Mouse (Mus musculus) heart, embryonic 11.5 days (tissue): ENCODE data around the gene 1810010H24Rik. TPM values are rescaled to one million over a fixed set of nuclear protein-coding genes. Genes with fewer than 3 reads are reported as not detected.
"Not testable (repeated sequence)": the region's sequence is repeated elsewhere in the genome, so short reads cannot be mapped to it uniquely, and the experiment has no call there.

Source experiments
- ATAC-seq: fragments of 200-750 bp; cut with Nextera tagmentation; replicated peaks from 2 replicates; pipeline ENCODE4 v1.8.0; 2017; ENCODE audit warnings: moderate library complexity; ENCODE audit not compliant: insufficient number of reproducible peaks, low FRiP score, low TSS enrichment
- H3K27ac ChIP-seq: fragments of 300-500 bp; sonication (generic); 2 replicates; pipeline ENCODE4 v1.5.1; 2014; ENCODE audit warnings: mild to moderate bottlenecking, low read depth, low read length
- H3K27me3 ChIP-seq: fragments of 300-500 bp; sonication (generic); 2 replicates; pipeline ENCODE4 v1.6.1; 2014; ENCODE audit warnings: mild to moderate bottlenecking, low read length, mixed read lengths; ENCODE audit not compliant: control insufficient read depth, insufficient read depth
- H3K36me3 ChIP-seq: fragments of 300-500 bp; sonication (generic); 2 replicates; pipeline ENCODE4 v1.6.1; 2014; ENCODE audit warnings: mild to moderate bottlenecking, low read length, moderate library complexity, mixed read lengths; ENCODE audit not compliant: control insufficient read depth, insufficient read depth
- H3K4me1 ChIP-seq: fragments of 300-500 bp; sonication (generic); 2 replicates; pipeline ENCODE4 v1.6.1; 2014; ENCODE audit warnings: low read length; ENCODE audit not compliant: control insufficient read depth, insufficient read depth
- H3K4me2 ChIP-seq: fragments of 300-500 bp; sonication (generic); 2 replicates; pipeline ENCODE4 v1.6.1; 2014; ENCODE audit warnings: mild to moderate bottlenecking, moderate library complexity
- H3K4me3 ChIP-seq: fragments of 300-500 bp; sonication (generic); 2 replicates; pipeline ENCODE4 v1.5.1; 2014; ENCODE audit warnings: low read depth, low read length
- H3K9ac ChIP-seq: fragments of 300-500 bp; sonication (generic); 2 replicates; pipeline ENCODE4 v1.6.1; 2014; ENCODE audit warnings: mild to moderate bottlenecking, low read depth, low read length, moderate library complexity
- H3K9me3 ChIP-seq: fragments of 300-500 bp; sonication (generic); replicated peaks from 2 replicates; pipeline ENCODE4 v1.6.1; 2016; ENCODE audit warnings: low read length; ENCODE audit not compliant: control insufficient read depth
- WGBS: fragments of 180-500 bp; shearing (Covaris S2); extraction: QIAGEN DNeasy Blood & Tissue Kit; methylation state at CpG from one replicate; pipeline ENCODE4 v1.1.7; 2014; ENCODE audit not compliant: insufficient replicate concordance; 5-methylcytosine and 5-hydroxymethylcytosine counted together
- polyA plus RNA-seq: library from polyadenylated mRNA; unstranded; fragments of >200 nt; fragmentation: Nextera tagmentation; extraction: Ambion mirVana; gene quantifications from 2 replicates; pipeline ENCODE4 v1.2.1, GENCODE M21; 2014

1810010H24Rik gene
- polyA plus RNA-seq, 1 experiment from 2014 or later: 1.7 TPM

- no peak for ATAC-seq
- Histone ChIP-seq H3K9me3 (no peaks in the 10 kb centered on the region), H3K36me3 (no peaks in the 10 kb centered on the region), H3K4me1 (peaks cover 2% of the 10 kb centered on the region; the same call in 1 of the 2 replicates), H3K4me3 (no peak overlapping the region), H3K9ac (no peak overlapping the region), H3K27ac (no peak overlapping the region), H3K4me2 (no peak overlapping the region), H3K27me3 (no peaks in the 10 kb centered on the region)
- 70% methylated on average over 7 of the region's 7 CpGs for WGBS
Observed at GRCm38 (mm10) chr11:107011171-107011570, 14.3 kb upstream of the 1810010H24Rik start.

GRCm38 (mm10) chr11:107011669-107012323, 13.7 kb upstream of the 1810010H24Rik start:
- no peaks in the 10 kb centered on the region for H3K36me3 ChIP-seq
- ATAC-seq: no peak
- peak overlapping the region; percentile 83 for H3K9ac ChIP-seq
- peak overlapping the region; percentile 68 for H3K4me2 ChIP-seq
- no peaks in the 10 kb centered on the region for H3K9me3 ChIP-seq
- peaks cover 2% of the 10 kb centered on the region; the same call in 1 of the 2 replicates for H3K4me1 ChIP-seq
- no peaks in the 10 kb centered on the region for H3K27me3 ChIP-seq
- 37% methylated on average over 18 of the region's 18 CpGs for WGBS
- H3K4me3 ChIP-seq: peak overlapping the region; percentile 59
- peak overlapping the region; percentile 91 for H3K27ac ChIP-seq

- H3K27me3 ChIP-seq: no peaks in the 10 kb centered on the region
Observed at GRCm38 (mm10) chr11:107012324-107013017, 13.0 kb upstream of the 1810010H24Rik start.

GRCm38 (mm10) chr11:107014020-107014585, 11.4 kb upstream of the 1810010H24Rik start:
- no peak overlapping the region for H3K4me3 ChIP-seq
- no peaks in the 10 kb centered on the region for H3K9me3 ChIP-seq
- ATAC-seq: no peak
- no peak overlapping the region for H3K27ac ChIP-seq
- H3K27me3 ChIP-seq: no peaks in the 10 kb centered on the region
- H3K36me3 ChIP-seq: no peaks in the 10 kb centered on the region
- WGBS: 73% methylated on average over 11 of the region's 11 CpGs
- H3K4me1 ChIP-seq: peaks cover 2% of the 10 kb centered on the region; the same call in 1 of the 2 replicates
- H3K9ac ChIP-seq: no peak overlapping the region
- H3K4me2 ChIP-seq: no peak overlapping the region

More at GRCm38 (mm10) chr11:107012324-107013017, 13.0 kb upstream of the 1810010H24Rik start:
- Histone ChIP-seq H3K36me3 (no peaks in the 10 kb centered on the region), H3K4me3 (peak overlapping the region; percentile 59), H3K4me2 (peak overlapping the region; percentile 68), H3K4me1 (peaks cover 2% of the 10 kb centered on the region; the same call in 1 of the 2 replicates), H3K27ac (peak overlapping the region; percentile 91), H3K9me3 (no peaks in the 10 kb centered on the region), H3K9ac (peak overlapping the region; percentile 83)
- under 1% methylated on average over 37 of the region's 37 CpGs for WGBS
- peak; percentile 92 for ATAC-seq

GRCm38 (mm10) chr11:107014597-107015309, 10.7 kb upstream of the 1810010H24Rik start:
- WGBS: 37% methylated on average over 14 of the region's 14 CpGs
- ATAC-seq: no peak
- H3K4me1 ChIP-seq: peaks cover 2% of the 10 kb centered on the region; the same call in 1 of the 2 replicates
- H3K9ac ChIP-seq: no peak overlapping the region
- no peaks in the 10 kb centered on the region for H3K36me3 ChIP-seq
- H3K27ac ChIP-seq: no peak overlapping the region
- no peaks in the 10 kb centered on the region for H3K27me3 ChIP-seq
- H3K4me3 ChIP-seq: 0 out of 2 replicates have a peak overlapping the region, but pooled peaks have one; percentile 14
- H3K9me3 ChIP-seq: no peaks in the 10 kb centered on the region
- peak overlapping the region; percentile 35; the same call in 1 of the 2 replicates for H3K4me2 ChIP-seq

GRCm38 (mm10) chr11:107015535-107016187, 9.8 kb upstream of the 1810010H24Rik start:
- WGBS: 73% methylated on average over 11 of the region's 11 CpGs
- not testable (repeated sequence) for ATAC-seq, H3K4me1 ChIP-seq, H3K27ac ChIP-seq, H3K4me2 ChIP-seq, H3K27me3 ChIP-seq, H3K9me3 ChIP-seq, H3K36me3 ChIP-seq, H3K4me3 ChIP-seq, H3K9ac ChIP-seq

GRCm38 (mm10) chr11:107016893-107017292, 8.6 kb upstream of the 1810010H24Rik start:
- H3K27me3 ChIP-seq: no peaks in the 10 kb centered on the region
- WGBS: 63% methylated on average over 1 of the region's 1 CpGs
- H3K36me3 ChIP-seq: no peaks in the 10 kb centered on the region
- peaks cover under 1% of the 10 kb centered on the region; the same call in 1 of the 2 replicates for H3K4me1 ChIP-seq
- no peak for ATAC-seq
- H3K9ac ChIP-seq: no peak overlapping the region
- H3K4me2 ChIP-seq: no peak overlapping the region
- H3K27ac ChIP-seq: no peak overlapping the region
- no peaks in the 10 kb centered on the region for H3K9me3 ChIP-seq
- no peak overlapping the region for H3K4me3 ChIP-seq
